Mouse (Mus musculus) ES-Bruce4 (cell line): ENCODE measurements around the gene Pagr1b. TPM values are rescaled to one million over a fixed set of nuclear protein-coding genes. Genes with fewer than 3 reads are reported as not detected.

Source experiments
- H3K27ac ChIP-seq: 2 replicates; pipeline ENCODE4 v1.5.1; 2012; ENCODE audit warnings: low read length, inconsistent platforms; ENCODE audit not compliant: insufficient read depth
- H3K27me3 ChIP-seq: 2 replicates; pipeline ENCODE4 v1.6.1; 2012; ENCODE audit warnings: mild to moderate bottlenecking, low read length, inconsistent platforms; ENCODE audit not compliant: control insufficient read depth, poor library complexity, insufficient read depth, severe bottlenecking
- H3K36me3 ChIP-seq: 2 replicates; pipeline ENCODE4 v1.6.1; 2012; ENCODE audit warnings: inconsistent platforms, mild to moderate bottlenecking, low read length, moderate library complexity; ENCODE audit not compliant: control insufficient read depth, poor library complexity, insufficient read depth, severe bottlenecking
- H3K4me1 ChIP-seq: one replicate; pipeline ENCODE4 v1.8.1; 2011; ENCODE audit warnings: low read length; ENCODE audit not compliant: control insufficient read depth, insufficient read depth
- H3K4me3 ChIP-seq: 2 replicates; pipeline ENCODE4 v1.5.1; 2011; ENCODE audit warnings: low read depth, mild to moderate bottlenecking, low read length
- H3K9ac ChIP-seq: 2 replicates; pipeline ENCODE4 v1.6.1; 2012; ENCODE audit warnings: low read depth, mild to moderate bottlenecking, inconsistent platforms; ENCODE audit not compliant: poor library complexity, severe bottlenecking
- H3K9me3 ChIP-seq: replicated peaks from 2 replicates; pipeline ENCODE4 v1.6.1; 2012; ENCODE audit warnings: mild to moderate bottlenecking, low read length, inconsistent platforms; ENCODE audit not compliant: control insufficient read depth, poor library complexity, insufficient read depth, severe bottlenecking
- CTCF ChIP-seq: IDR thresholded peaks from one replicate; pipeline ENCODE4 v1.8.1; 2011; ENCODE audit warnings: low read depth, low read length
- EP300 ChIP-seq: IDR thresholded peaks from 2 replicates; pipeline ENCODE4 v1.6.1; 2011; ENCODE audit warnings: low read depth, low read length; ENCODE audit not compliant: insufficient read depth
- POLR2A ChIP-seq: IDR thresholded peaks from one replicate; pipeline ENCODE4 v1.8.1; 2011; ENCODE audit warnings: low read length; ENCODE audit not compliant: insufficient read depth
- polyA plus RNA-seq: library from polyadenylated mRNA; stranded (reverse); fragments of >200 nt; gene quantifications from 2 replicates; pipeline ENCODE4 v1.2.4, GENCODE M21; 2011; ENCODE audit warnings: low read depth; ENCODE audit not compliant: missing spikeins, insufficient read depth, insufficient read length

Gene Pagr1b
- polyA plus RNA-seq, 1 experiment = 26.6 TPM

GRCm38 (mm10) chr7:126955125-126955524, 61.2 kb downstream of the Pagr1b start:
- H3K27ac ChIP-seq = no peak overlapping the region
- no peaks in the 10 kb centered on the region for H3K4me1 ChIP-seq
- no peak overlapping the region for H3K4me3 ChIP-seq
- H3K9ac ChIP-seq = no peak overlapping the region
- no peaks in the 10 kb centered on the region for H3K9me3 ChIP-seq
- H3K36me3 ChIP-seq = no peaks in the 10 kb centered on the region
- H3K27me3 ChIP-seq = no peaks in the 10 kb centered on the region
- no peak for TF ChIP-seq EP300
- TF ChIP-seq POLR2A = no peak
- no peak for TF ChIP-seq CTCF

- no peak overlapping the region for H3K4me3 ChIP-seq
- H3K27ac ChIP-seq = no peak overlapping the region
- no peaks in the 10 kb centered on the region for H3K4me1 ChIP-seq
- H3K9me3 ChIP-seq = no peaks in the 10 kb centered on the region
- no peaks in the 10 kb centered on the region for H3K36me3 ChIP-seq
- H3K9ac ChIP-seq = no peak overlapping the region
- no peak for TF ChIP-seq CTCF
- TF ChIP-seq EP300 = no peak
- no peak for TF ChIP-seq POLR2A
- H3K27me3 ChIP-seq = no peaks in the 10 kb centered on the region
These were observed 63.6 kb downstream of the Pagr1b start for GRCm38 (mm10) chr7:126952646-126953045.

- Histone ChIP-seq H3K27ac (no peak overlapping the region), H3K4me1 (no peaks in the 10 kb centered on the region), H3K9ac (no peak overlapping the region), H3K36me3 (no peaks in the 10 kb centered on the region), H3K4me3 (no peak overlapping the region), H3K9me3 (no peaks in the 10 kb centered on the region), H3K27me3 (no peaks in the 10 kb centered on the region)
- no peak for TF ChIP-seq POLR2A
- no peak for TF ChIP-seq EP300
- no peak for TF ChIP-seq CTCF
These were observed 64.5 kb downstream of the Pagr1b start for GRCm38 (mm10) chr7:126951741-126952140.

Other genes with a start within 250 kb of the Pagr1b start
- 56.8 and 62.1 TPM in 2 replicates for gene Ypel3, start 239.5 kb downstream of the Pagr1b start, polyA plus RNA-seq
- 1.7 TPM in 2 replicates for gene Tbx6, start 235.0 kb downstream of the Pagr1b start, polyA plus RNA-seq
- gene Ppp4c, start 224.0 kb downstream of the Pagr1b start, polyA plus RNA-seq = 111 and 127 TPM in 2 replicates
- gene Fam57b, start 218.8 kb downstream of the Pagr1b start, polyA plus RNA-seq = 2.7 and 4.2 TPM in 2 replicates
- not detected in 2 replicates for gene 4930451I11Rik, start 184.8 kb downstream of the Pagr1b start, polyA plus RNA-seq
- 3.2 and 3.3 TPM in 2 replicates for gene Doc2a, start 169.1 kb downstream of the Pagr1b start, polyA plus RNA-seq
- 116 and 120 TPM in 2 replicates for gene Hirip3, start 154.5 kb downstream of the Pagr1b start, polyA plus RNA-seq
- gene Ino80e, start 154.1 kb downstream of the Pagr1b start, polyA plus RNA-seq = 104 and 118 TPM in 2 replicates
- 37.9 and 41.0 TPM in 2 replicates for gene Taok2, start 131.8 kb downstream of the Pagr1b start, polyA plus RNA-seq
- 16.3 and 17.2 TPM in 2 replicates for gene Tmem219, start 93.6 kb downstream of the Pagr1b start, polyA plus RNA-seq
- 25.5 and 26.8 TPM in 2 replicates for gene Kctd13, start 87.6 kb downstream of the Pagr1b start, polyA plus RNA-seq
- 0.36 and 0.41 TPM in 2 replicates for gene Asphd1, start 66.9 kb downstream of the Pagr1b start, polyA plus RNA-seq
- gene Sez6l2, start 65.9 kb downstream of the Pagr1b start, polyA plus RNA-seq = 1.4 and 1.9 TPM in 2 replicates
- 42.8 and 53.3 TPM in 2 replicates for gene Cdipt, start 40.6 kb downstream of the Pagr1b start, polyA plus RNA-seq
- gene Cdiptos, start 40.4 kb downstream of the Pagr1b start, polyA plus RNA-seq = 1.4 and 2.4 TPM in 2 replicates
- gene Mvp, start 1.9 kb downstream of the Pagr1b start, polyA plus RNA-seq = 17.9 and 18.8 TPM in 2 replicates
- gene Pagr1a, start 868 bp upstream of the Pagr1b start, polyA plus RNA-seq = 12.7 and 27.9 TPM in 2 replicates
- 2.2 and 23.9 TPM in 2 replicates for gene Gm42742, start 4.6 kb upstream of the Pagr1b start, polyA plus RNA-seq
- 3.5 and 6.7 TPM in 2 replicates for gene Prrt2, start 4.7 kb upstream of the Pagr1b start, polyA plus RNA-seq
- 117 and 123 TPM in 2 replicates for gene Maz, start 10.6 kb upstream of the Pagr1b start, polyA plus RNA-seq
- gene Kif22, start 26.0 kb upstream of the Pagr1b start, polyA plus RNA-seq = 106 and 109 TPM in 2 replicates
- gene Zg16, start 70.8 kb upstream of the Pagr1b start, polyA plus RNA-seq = not detected in 2 replicates
- gene AI467606, start 74.9 kb upstream of the Pagr1b start, polyA plus RNA-seq = 1.6 TPM in 2 replicates
- 8.6 and 9.3 TPM in 2 replicates for gene Qprt, start 105.7 kb upstream of the Pagr1b start, polyA plus RNA-seq
- 1.5 and 2.2 TPM in 2 replicates for gene Spn, start 121.3 kb upstream of the Pagr1b start, polyA plus RNA-seq
- 98.6 and 120 TPM in 2 replicates for gene Cd2bp2, start 179.6 kb upstream of the Pagr1b start, polyA plus RNA-seq
- gene Tbc1d10b, start 192.0 kb upstream of the Pagr1b start, polyA plus RNA-seq = 42.8 and 55.5 TPM in 2 replicates
- 278 and 351 TPM in 2 replicates for gene Mylpf, start 192.4 kb upstream of the Pagr1b start, polyA plus RNA-seq
- gene Zfp553, start 216.6 kb upstream of the Pagr1b start, polyA plus RNA-seq = 52.1 and 57.0 TPM in 2 replicates
- 210 and 229 TPM in 2 replicates for gene Sept1, start 216.6 kb upstream of the Pagr1b start, polyA plus RNA-seq
- 8.2 and 8.7 TPM in 2 replicates for gene Zfp771, start 227.8 kb upstream of the Pagr1b start, polyA plus RNA-seq
- gene Dctpp1, start 244.2 kb upstream of the Pagr1b start, polyA plus RNA-seq = 133 and 135 TPM in 2 replicates